Mouse (Mus musculus) mesoderm, embryonic 11.5 days (tissue): ENCODE data around the gene Pdzd2.
"Not testable (repeated sequence)": the region's sequence is repeated elsewhere in the genome, so short reads cannot be mapped to it uniquely, and the experiment has no call there.

Source experiments
- DNase-seq: peaks from one replicate; pipeline ENCODE4 v3.0.0-alpha.2; 2012; ENCODE audit warnings: low read depth, low spot score

Pdzd2 gene

GRCm38 (mm10) chr15:12377800-12378199, 361.9 kb downstream of the Pdzd2 start:
- no peak for DNase-seq

GRCm38 (mm10) chr15:12376491-12377069, 363.1 kb downstream of the Pdzd2 start:
- DNase-seq = no peak

GRCm38 (mm10) chr15:12375641-12376311, 363.9 kb downstream of the Pdzd2 start:
- peak; percentile 93 for DNase-seq

GRCm38 (mm10) chr15:12374916-12375315, 364.8 kb downstream of the Pdzd2 start:
- DNase-seq = no peak

- DNase-seq = no peak
Measured at GRCm38 (mm10) chr15:12373918-12374317, 365.8 kb downstream of the Pdzd2 start.

GRCm38 (mm10) chr15:12373496-12373895, 366.2 kb downstream of the Pdzd2 start:
- DNase-seq = no peak

GRCm38 (mm10) chr15:12371183-12371582, 368.5 kb downstream of the Pdzd2 start:
- DNase-seq = peak; percentile 79

GRCm38 (mm10) chr15:12370096-12370495, 369.6 kb downstream of the Pdzd2 start:
- DNase-seq = no peak

- DNase-seq = no peak
Measured at GRCm38 (mm10) chr15:12368850-12369249, 370.9 kb downstream of the Pdzd2 start.

- no peak for DNase-seq
Measured at GRCm38 (mm10) chr15:12368357-12368756, 371.4 kb downstream of the Pdzd2 start.

GRCm38 (mm10) chr15:12367306-12368080, 372.2 kb downstream of the Pdzd2 start:
- no peak for DNase-seq

- not testable (repeated sequence) for DNase-seq
Measured at GRCm38 (mm10) chr15:12366580-12367305, 373.0 kb downstream of the Pdzd2 start.

GRCm38 (mm10) chr15:12366072-12366469, 373.7 kb downstream of the Pdzd2 start:
- DNase-seq = peak; percentile 77

GRCm38 (mm10) chr15:12365416-12366071, 374.2 kb downstream of the Pdzd2 start:
- DNase-seq = no peak

GRCm38 (mm10) chr15:12364096-12364495, 375.6 kb downstream of the Pdzd2 start:
- no peak for DNase-seq

- DNase-seq = no peak
Measured at GRCm38 (mm10) chr15:12362701-12363040, 377.1 kb downstream of the Pdzd2 start.

- DNase-seq = no peak
Measured at GRCm38 (mm10) chr15:12362001-12362700, 377.6 kb downstream of the Pdzd2 start.

- no peak for DNase-seq
Measured at GRCm38 (mm10) chr15:12360519-12361212, 379.1 kb downstream of the Pdzd2 start.

GRCm38 (mm10) chr15:12358384-12358783, 381.3 kb downstream of the Pdzd2 start:
- no peak for DNase-seq

GRCm38 (mm10) chr15:12357459-12357858, 382.3 kb downstream of the Pdzd2 start:
- DNase-seq = no peak
